Mouse (Mus musculus): Measurements from ENCODE around the gene Pycr1.

Gene Pycr1

GRCm38 (mm10) chr11:120657301-120657700, 13.7 kb upstream of the Pycr1 start:
- no peak for DNase-seq (ENCODE audit: low read depth, low spot score)

GRCm38 (mm10) chr11:120654741-120655140, 11.2 kb upstream of the Pycr1 start:
- no peak for DNase-seq (ENCODE audit: low read depth, low spot score)

GRCm38 (mm10) chr11:120651872-120652271, 8.3 kb upstream of the Pycr1 start:
- DNase-seq (ENCODE audit: low read depth, low spot score): no peak

GRCm38 (mm10) chr11:120648001-120648476, 4.5 kb upstream of the Pycr1 start, which contains the start of gene Myadml2:
Gene Myadml2 (minus strand): TSS chr11:120648158.
- no peak for DNase-seq (ENCODE audit: low read depth, low spot score)

- DNase-seq (ENCODE audit: low read depth, low spot score): no peak
Measured at GRCm38 (mm10) chr11:120647047-120647830, 3.7 kb upstream of the Pycr1 start.

DNA sequence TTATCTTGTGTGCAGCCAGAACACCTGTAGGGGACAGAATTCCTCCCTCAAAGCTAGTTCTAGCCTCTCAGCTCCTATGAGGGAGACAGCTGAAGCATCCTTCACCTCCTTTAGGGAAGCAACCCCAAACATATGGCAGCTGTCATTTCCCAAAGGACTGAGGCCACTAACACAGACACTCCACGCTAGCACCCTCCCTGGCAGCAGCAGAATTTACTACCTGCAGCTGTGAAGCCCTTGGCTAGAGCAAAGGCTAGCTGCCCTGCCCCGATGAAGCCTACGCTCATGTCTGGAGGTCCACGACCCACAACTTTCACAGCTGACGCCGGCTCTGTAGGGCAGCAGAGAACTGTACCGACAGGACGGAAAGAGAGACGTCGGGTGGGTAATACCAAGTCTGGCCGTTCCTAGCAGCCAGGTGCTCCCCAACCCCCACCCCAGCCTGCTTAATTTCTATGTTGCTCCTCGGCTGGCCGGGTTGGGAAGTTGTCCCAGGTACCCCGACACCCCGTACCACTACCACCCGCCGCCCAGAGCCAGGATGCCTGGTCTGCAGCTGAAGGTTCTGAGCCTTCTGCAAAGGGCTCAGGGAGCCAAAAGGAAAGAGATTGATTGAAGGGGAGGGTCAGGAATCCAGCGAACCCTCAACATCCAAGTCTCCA, 499 bp downstream of the Pycr1 start:
- no peak for DNase-seq (ENCODE audit: low read depth, low spot score)

DNA sequence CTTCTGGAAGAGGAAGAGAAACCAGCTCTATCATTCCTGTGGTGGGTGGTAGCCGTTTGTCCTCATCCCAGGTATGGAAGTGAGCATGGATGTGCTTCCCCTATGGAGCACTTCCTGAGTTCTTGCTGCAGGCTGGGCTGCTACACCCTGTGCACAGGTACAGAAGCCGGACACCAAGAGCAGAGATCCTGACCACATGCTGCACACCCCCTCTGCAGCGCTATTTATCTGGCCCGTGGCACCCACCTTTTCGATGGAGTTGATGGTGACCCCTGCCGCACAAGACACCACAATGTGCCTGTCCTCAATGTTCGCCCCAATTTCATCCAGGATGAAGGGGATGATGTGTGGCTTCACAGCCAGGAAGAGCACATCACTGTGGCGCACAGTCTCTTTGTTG, 1.7 kb downstream of the Pycr1 start:
- no peak for DNase-seq (ENCODE audit: low read depth, low spot score)

GRCm38 (mm10) chr11:120641255-120641654, 2.3 kb downstream of the Pycr1 start:
- no peak for DNase-seq (ENCODE audit: low read depth, low spot score)

- DNase-seq (ENCODE audit: low read depth, low spot score): no peak
Measured at GRCm38 (mm10) chr11:120634810-120635209, 8.8 kb downstream of the Pycr1 start.

- DNase-seq (ENCODE audit: low read depth, low spot score): peak; percentile 95
Measured at GRCm38 (mm10) chr11:120633520-120634343, 9.8 kb downstream of the Pycr1 start, which contains the start of gene Mafg. Gene Mafg (minus strand): TSS chr11:120633600.

- DNase-seq (ENCODE audit: low read depth, low spot score): peak; percentile 46
Measured at GRCm38 (mm10) chr11:120632559-120633519, 10.7 kb downstream of the Pycr1 start.

DNA sequence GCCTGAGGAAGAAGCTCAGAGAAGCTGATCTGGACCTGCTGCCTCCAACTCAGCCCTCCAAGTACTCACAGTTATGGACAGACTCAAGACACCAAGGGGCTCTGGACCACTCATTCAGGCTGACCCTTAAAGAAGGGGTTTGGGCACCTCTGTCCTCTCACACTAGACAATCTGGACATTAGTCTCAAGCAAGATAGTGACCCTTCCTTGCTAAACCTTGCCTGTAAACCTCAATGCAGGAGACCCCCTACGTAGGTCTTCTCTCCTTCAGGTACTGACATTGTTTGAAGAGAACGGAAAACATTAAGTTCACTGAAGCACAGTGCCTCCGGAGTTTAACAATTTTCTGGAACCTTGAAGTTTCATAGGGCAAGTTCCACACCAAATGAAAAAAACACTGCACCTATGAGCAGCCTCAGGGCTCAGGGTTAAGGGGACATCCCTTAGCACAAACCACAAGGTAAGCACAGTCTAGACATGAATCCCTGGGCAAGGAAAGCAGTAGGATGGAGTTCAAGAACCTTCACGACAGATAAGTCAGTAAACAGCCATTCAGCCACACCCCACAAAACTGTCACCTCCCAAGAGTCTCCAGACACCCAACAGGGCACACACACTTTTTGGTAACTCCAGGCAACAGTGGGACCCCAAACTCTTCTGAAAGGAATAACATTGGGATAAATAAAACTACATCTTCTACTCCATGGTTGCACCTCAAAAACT, 11.7 kb downstream of the Pycr1 start:
- DNase-seq (ENCODE audit: low read depth, low spot score): no peak

DNA sequence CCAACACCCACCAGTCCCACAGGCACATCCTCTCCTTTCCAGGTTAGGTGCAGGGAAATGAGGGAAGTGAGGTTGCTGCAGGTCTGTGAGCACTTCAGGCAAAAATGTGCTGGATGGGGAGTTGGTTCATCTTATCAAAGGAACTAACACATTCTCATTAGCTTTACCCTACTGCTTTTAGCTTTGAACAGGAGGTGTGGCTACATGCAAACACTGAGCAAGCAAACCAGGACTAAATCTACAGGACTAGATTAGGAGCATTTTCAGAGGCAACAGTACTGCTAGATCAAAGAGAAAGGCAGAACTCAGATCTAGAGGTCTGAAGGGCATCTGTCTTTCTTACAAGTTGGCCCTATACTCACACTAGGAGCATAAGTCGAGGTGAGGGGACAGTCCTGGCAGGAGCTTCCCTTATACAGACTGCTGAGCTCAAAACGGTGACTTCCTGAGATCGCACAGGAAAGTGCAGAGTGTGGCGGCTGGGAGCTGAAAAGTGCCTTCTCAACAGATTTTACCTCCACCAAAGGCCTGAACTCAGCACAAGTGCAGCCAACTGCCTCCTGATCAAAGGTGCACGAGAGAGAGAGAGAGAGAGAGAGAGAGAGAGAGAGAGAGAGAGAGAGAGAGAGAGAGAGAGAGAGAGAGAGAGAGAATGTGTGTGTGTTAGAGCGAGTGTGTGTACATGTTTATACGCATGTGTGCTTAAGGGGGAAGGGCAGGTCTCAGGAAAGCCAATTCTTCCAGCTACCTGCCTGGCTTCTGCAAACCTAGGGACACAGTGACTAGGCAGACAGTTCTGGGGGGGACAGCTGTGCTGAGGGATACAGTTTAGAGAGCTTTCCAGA, 12.5 kb downstream of the Pycr1 start:
- no peak for DNase-seq (ENCODE audit: low read depth, low spot score)

GRCm38 (mm10) chr11:120630401-120630871, 13.1 kb downstream of the Pycr1 start:
- no peak for DNase-seq (ENCODE audit: low read depth, low spot score)

DNA sequence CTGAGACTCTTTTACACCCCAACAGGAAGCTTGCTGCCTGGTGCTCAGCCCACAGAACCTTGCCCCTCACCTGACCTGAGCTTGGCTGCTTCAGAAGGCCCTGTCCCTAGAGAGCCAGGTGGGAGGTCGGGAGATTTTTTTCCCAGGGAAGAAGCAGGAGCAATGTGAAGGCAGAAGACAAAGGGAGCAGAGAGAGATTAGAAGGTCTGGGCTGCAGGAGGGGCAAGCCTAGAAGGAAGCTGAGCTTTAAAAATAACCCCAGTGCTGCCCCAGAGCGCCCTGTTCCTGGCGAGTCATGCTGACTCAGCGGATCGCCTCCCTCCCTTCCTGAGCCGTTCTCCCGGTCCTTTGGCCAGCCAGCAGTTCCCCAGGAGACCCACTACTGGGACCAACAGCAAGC, 13.7 kb downstream of the Pycr1 start:
- no peak for DNase-seq (ENCODE audit: low read depth, low spot score)

- DNase-seq (ENCODE audit: low read depth, low spot score): no peak
Measured at GRCm38 (mm10) chr11:120629341-120629730, 14.2 kb downstream of the Pycr1 start.

- no peak for DNase-seq (ENCODE audit: low read depth, low spot score)
Measured at GRCm38 (mm10) chr11:120628601-120629340, 14.8 kb downstream of the Pycr1 start.
